Mouse (Mus musculus) frontal cortex, postnatal 36 days (tissue): ENCODE results near the gene Map4k5.
A peak's percentile ranks its signal among the peaks of the same experiment; 100 is the strongest.

Source experiments
- DNase-seq, 2 experiments: peaks; one replicate each; pipeline ENCODE4 v3.0.0; 2022; ENCODE audit warnings: low spot score in 2 of 2

Gene Map4k5

GRCm38 (mm10) chr12:69843531-69844445 lies 49.2 kb downstream of the Map4k5 start:
- peak in 1 of 2 experiments; percentile 60 for DNase-seq

GRCm38 (mm10) chr12:69838376-69838775 lies 54.6 kb downstream of the Map4k5 start:
- DNase-seq: no peak

GRCm38 (mm10) chr12:69833982-69834604 lies 58.9 kb downstream of the Map4k5 start:
- peak; percentile 32 to 51 for DNase-seq

- no peak for DNase-seq
Measured at GRCm38 (mm10) chr12:69831239-69831910, 61.6 kb downstream of the Map4k5 start.

GRCm38 (mm10) chr12:69828214-69828613 lies 64.8 kb downstream of the Map4k5 start:
- DNase-seq: no peak

- no peak for DNase-seq
Measured at GRCm38 (mm10) chr12:69824881-69825597, 68.0 kb downstream of the Map4k5 start.

GRCm38 (mm10) chr12:69814272-69814671 lies 78.7 kb downstream of the Map4k5 start:
- no peak for DNase-seq

- DNase-seq: no peak
Measured at GRCm38 (mm10) chr12:69813596-69813995, 79.4 kb downstream of the Map4k5 start.

GRCm38 (mm10) chr12:69812986-69813385 lies 80.0 kb downstream of the Map4k5 start:
- no peak for DNase-seq

- no peak for DNase-seq
Measured at GRCm38 (mm10) chr12:69811976-69812375, 81.0 kb downstream of the Map4k5 start.

- DNase-seq: no peak
Measured at GRCm38 (mm10) chr12:69809439-69809838, 83.6 kb downstream of the Map4k5 start.

- DNase-seq: no peak
Measured at GRCm38 (mm10) chr12:69807399-69807985, 85.5 kb downstream of the Map4k5 start.

- no peak for DNase-seq
Measured at GRCm38 (mm10) chr12:69805148-69805547, 87.9 kb downstream of the Map4k5 start.

GRCm38 (mm10) chr12:69804393-69805070 lies 88.5 kb downstream of the Map4k5 start:
- DNase-seq: no peak

- no peak for DNase-seq
Measured at GRCm38 (mm10) chr12:69803196-69803595, 89.8 kb downstream of the Map4k5 start.

- no peak for DNase-seq
Measured at GRCm38 (mm10) chr12:69800586-69800985, 92.4 kb downstream of the Map4k5 start.

GRCm38 (mm10) chr12:69796311-69796710 lies 96.7 kb downstream of the Map4k5 start:
- DNase-seq: no peak

- peak; percentile 74 to 75 for DNase-seq
Measured at GRCm38 (mm10) chr12:69790530-69791505, 102.2 kb downstream of the Map4k5 start, which contains the start of gene Cdkl1. Gene Cdkl1 (minus strand): TSS chr12:69791267.

- peak; percentile 20 to 44 for DNase-seq
Measured at GRCm38 (mm10) chr12:69789766-69790529, 103.1 kb downstream of the Map4k5 start.
